8 mouse cellular contexts compared by ENCODE assay signal in genomic region chr11:5787671-5788055, GRCm38 (mm10). TPM values are rescaled to one million over a fixed set of nuclear protein-coding genes. Genes with fewer than 3 reads are reported as not detected.
A peak's percentile ranks its signal among the peaks of the same experiment; 100 is the strongest.
DNase-seq lines count a peak whose midpoint lies in the region; ATAC-seq and TF ChIP-seq lines count a peak whose summit lies in the region.

No protein-coding gene starts in this region.

- peak overlapping the region; percentile 82 for H3K4me3 ChIP-seq in kidney, adult 2 months (ENCODE audit: insufficient read depth, low read depth, low read length)
- peak overlapping the region; percentile 93 for H3K4me3 ChIP-seq in bone marrow macrophage, adult 2 months (ENCODE audit: insufficient read depth, low read length)
- peak overlapping the region; percentile 83 for H3K4me3 ChIP-seq in hindbrain, postnatal 0 days (ENCODE audit: low read length)
- peak overlapping the region; percentile 89 for H3K4me3 ChIP-seq in midbrain, embryonic 16.5 days (ENCODE audit: low read depth, low read length)

- H3K4me1 ChIP-seq in kidney, adult 2 months (ENCODE audit: control insufficient read depth, insufficient read depth, low read length): peaks cover 6% of the 10 kb centered on the region
- H3K4me1 ChIP-seq in bone marrow macrophage, adult 2 months (ENCODE audit: control insufficient read depth, insufficient read depth, low read length): peaks cover 41% of the 10 kb centered on the region
- peaks cover 13% of the 10 kb centered on the region for H3K4me1 ChIP-seq in hindbrain, postnatal 0 days (ENCODE audit: insufficient read depth, low read length)
- H3K4me1 ChIP-seq in midbrain, embryonic 16.5 days (ENCODE audit: control insufficient read depth, insufficient read depth, low read length): peaks cover 25% of the 10 kb centered on the region

- 40% methylated on average over 8 of the region's 8 CpGs for WGBS in kidney, adult 2 months
- WGBS in hindbrain, postnatal 0 days: 41% methylated on average over 8 of the region's 8 CpGs
- WGBS in midbrain, embryonic 16.5 days: 43% methylated on average over 8 of the region's 8 CpGs

- no peaks in the 10 kb centered on the region for H3K27me3 ChIP-seq in kidney, adult 2 months (replicated peaks; ENCODE audit: control insufficient read depth, insufficient read depth, low read length)
- H3K27me3 ChIP-seq in hindbrain, postnatal 0 days (ENCODE audit: insufficient read depth, low read length): no peaks in the 10 kb centered on the region
- no peaks in the 10 kb centered on the region for H3K27me3 ChIP-seq in midbrain, embryonic 16.5 days (ENCODE audit: control insufficient read depth, insufficient read depth, low read depth, low read length)

- no peak for TF ChIP-seq POLR2A in kidney, adult 2 months (IDR thresholded peaks at IDR 0.05; ENCODE audit: low read depth, low read length)
- no peak for TF ChIP-seq POLR2A in bone marrow macrophage, adult 2 months (IDR thresholded peaks at IDR 0.05; ENCODE audit: borderline replicate concordance, low read depth, low read length)

- H3K27ac ChIP-seq in kidney, adult 2 months (ENCODE audit: insufficient read depth, low read depth, low read length): peak overlapping the region; percentile 59; the same call in 1 of the 2 replicates
- peak overlapping the region; percentile 90 for H3K27ac ChIP-seq in bone marrow macrophage, adult 2 months (ENCODE audit: insufficient read depth, low read depth, low read length)
- peak overlapping the region; percentile 94 for H3K27ac ChIP-seq in hindbrain, postnatal 0 days
- peak overlapping the region; percentile 93 for H3K27ac ChIP-seq in midbrain, embryonic 16.5 days (ENCODE audit: low read length)

- TF ChIP-seq CTCF in kidney, adult 2 months (conservative IDR thresholded peaks at IDR 0.05; ENCODE audit: insufficient read depth, insufficient read length, low read depth, low read length): no peak
- no peak for TF ChIP-seq CTCF in bone marrow macrophage, adult 2 months (IDR thresholded peaks at IDR 0.05; ENCODE audit: low read depth, low read length)
- no peak for TF ChIP-seq CTCF in hindbrain, postnatal 0 days (IDR thresholded peaks at IDR 0.05; ENCODE audit: low read depth)

- no peak for DNase-seq in kidney, adult 2 months
- DNase-seq in kidney, adult 8-10 months: no peak
- DNase-seq in hindbrain, postnatal 0 days (ENCODE audit: low spot score): no peak
- DNase-seq in right cerebral cortex, postnatal 4 days: no peak
- DNase-seq in adrenal gland, adult 18-20 months (ENCODE audit: low spot score in 2 of 2): no peak
- DNase-seq in ovary, postnatal 14 days (ENCODE audit: low spot score): no peak

- H3K4me2 ChIP-seq in hindbrain, postnatal 0 days (ENCODE audit: low read depth, low read length): peak overlapping the region; percentile 94
- H3K4me2 ChIP-seq in midbrain, embryonic 16.5 days (ENCODE audit: low read length): peak overlapping the region; percentile 64

- peak overlapping the region; percentile 81 for H3K9ac ChIP-seq in hindbrain, postnatal 0 days (replicated peaks; ENCODE audit: low read length)
- peak overlapping the region; percentile 95 for H3K9ac ChIP-seq in midbrain, embryonic 16.5 days (ENCODE audit: low read depth, low read length)

- H3K36me3 ChIP-seq in kidney, adult 2 months (ENCODE audit: control insufficient read depth, insufficient read depth, low read length): no peaks in the 10 kb centered on the region
- H3K36me3 ChIP-seq in hindbrain, postnatal 0 days (ENCODE audit: insufficient read depth, low read length): peaks cover 17% of the 10 kb centered on the region
- H3K36me3 ChIP-seq in midbrain, embryonic 16.5 days (ENCODE audit: control insufficient read depth, insufficient read depth, low read length): peaks cover 11% of the 10 kb centered on the region

- no peak for ATAC-seq in hindbrain, postnatal 0 days
- no peak for ATAC-seq in midbrain, embryonic 16.5 days

- no peaks in the 10 kb centered on the region for H3K9me3 ChIP-seq in hindbrain, postnatal 0 days (ENCODE audit: low read length)
- H3K9me3 ChIP-seq in midbrain, embryonic 16.5 days (replicated peaks; ENCODE audit: control insufficient read depth, low read length, poor library complexity, severe bottlenecking): no peaks in the 10 kb centered on the region

RNA-seq across cellular contexts. Expression of gene Dbnl, which starts 0.6 kb away (rescaled TPM):
- polyA plus RNA-seq in kidney, adult 2 months (2012; rRNA removed): 49.6 and 52.5 TPM in 2 replicates
- 59.1 and 61.9 TPM in 2 replicates for polyA plus RNA-seq in bone marrow macrophage, adult 2 months (2012; ENCODE audit: insufficient read depth, insufficient read length, missing spikeins)
- 74.3 and 81.7 TPM in 2 replicates for total RNA-seq in hindbrain, postnatal 0 days (2014; rRNA removed)
- polyA plus RNA-seq in hindbrain, postnatal 0 days (2015; fragmentation: Nextera tagmentation; extraction: Ambion mirVana): 122 and 123 TPM in 2 replicates
- polyA plus RNA-seq in midbrain, embryonic 16.5 days (2015; fragmentation: Nextera tagmentation; extraction: Ambion mirVana): 152 and 156 TPM in 2 replicates
- total RNA-seq in adrenal gland, adult 18-20 months (2021): 10 to 100 TPM; 50.1 to 65.1 TPM

RNA-seq across cellular contexts. Expression of gene Pgam2, which starts 15.9 kb away (rescaled TPM):
- polyA plus RNA-seq in kidney, adult 2 months (2012; rRNA removed): 113 and 157 TPM in 2 replicates
- polyA plus RNA-seq in bone marrow macrophage, adult 2 months (2012; ENCODE audit: insufficient read depth, insufficient read length, missing spikeins): not detected in 2 replicates
- total RNA-seq in hindbrain, postnatal 0 days (2014; rRNA removed): 1.4 and 2.0 TPM in 2 replicates
- 2.8 and 3.4 TPM in 2 replicates for polyA plus RNA-seq in hindbrain, postnatal 0 days (2015; fragmentation: Nextera tagmentation; extraction: Ambion mirVana)
- 2.4 and 3.1 TPM in 2 replicates for polyA plus RNA-seq in midbrain, embryonic 16.5 days (2015; fragmentation: Nextera tagmentation; extraction: Ambion mirVana)
- 1 to 10 TPM in 1 of 2 experiments, not detected in 1; 1.1 TPM for total RNA-seq in adrenal gland, adult 18-20 months (2021)

RNA-seq across cellular contexts. Expression of gene Urgcp, which starts 25.5 kb away (rescaled TPM):
- polyA plus RNA-seq in kidney, adult 2 months (2012; rRNA removed): 31.5 and 32.2 TPM in 2 replicates
- polyA plus RNA-seq in bone marrow macrophage, adult 2 months (2012; ENCODE audit: insufficient read depth, insufficient read length, missing spikeins): 9.8 and 17.3 TPM in 2 replicates
- total RNA-seq in hindbrain, postnatal 0 days (2014; rRNA removed): 58.4 and 61.5 TPM in 2 replicates
- polyA plus RNA-seq in hindbrain, postnatal 0 days (2015; fragmentation: Nextera tagmentation; extraction: Ambion mirVana): 30.7 and 32.8 TPM in 2 replicates
- polyA plus RNA-seq in midbrain, embryonic 16.5 days (2015; fragmentation: Nextera tagmentation; extraction: Ambion mirVana): 33.6 and 34.4 TPM in 2 replicates
- total RNA-seq in adrenal gland, adult 18-20 months (2021): 10 to 100 TPM; 70.4 to 74.7 TPM

RNA-seq across cellular contexts. Expression of gene Polm, which starts 50.2 kb away (rescaled TPM):
- polyA plus RNA-seq in kidney, adult 2 months (2012; rRNA removed): 14.7 and 19.5 TPM in 2 replicates
- polyA plus RNA-seq in bone marrow macrophage, adult 2 months (2012; ENCODE audit: insufficient read depth, insufficient read length, missing spikeins): 11.4 and 14.4 TPM in 2 replicates
- total RNA-seq in hindbrain, postnatal 0 days (2014; rRNA removed): 4.9 and 14.7 TPM in 2 replicates
- polyA plus RNA-seq in hindbrain, postnatal 0 days (2015; fragmentation: Nextera tagmentation; extraction: Ambion mirVana): 6.2 and 7.2 TPM in 2 replicates
- 8.1 and 8.2 TPM in 2 replicates for polyA plus RNA-seq in midbrain, embryonic 16.5 days (2015; fragmentation: Nextera tagmentation; extraction: Ambion mirVana)
- 1 to 10 TPM; 4.9 to 5.3 TPM for total RNA-seq in adrenal gland, adult 18-20 months (2021)

Comparison
In these comparisons a context has a peak if more than half of its experiments do, and no peak if none do; other contexts are left out.
1. RNA of gene Pgam2, which starts 15.9 kb away (polyA plus RNA-seq): 113 to 157 TPM in kidney, adult 2 months; 2.4 to 3.1 TPM in midbrain, embryonic 16.5 days, 2.8 to 3.4 TPM in hindbrain, postnatal 0 days and not detected in bone marrow macrophage, adult 2 months; every median in the first group is over 10 times any median in the second.
2. Peak in every context shown above with its lines, with median percentiles within 50 percentile points of each other: H3K27ac ChIP-seq and H3K4me3 ChIP-seq.